ENCODE assay signal across 7 mouse cellular contexts in the genomic region with DNA sequence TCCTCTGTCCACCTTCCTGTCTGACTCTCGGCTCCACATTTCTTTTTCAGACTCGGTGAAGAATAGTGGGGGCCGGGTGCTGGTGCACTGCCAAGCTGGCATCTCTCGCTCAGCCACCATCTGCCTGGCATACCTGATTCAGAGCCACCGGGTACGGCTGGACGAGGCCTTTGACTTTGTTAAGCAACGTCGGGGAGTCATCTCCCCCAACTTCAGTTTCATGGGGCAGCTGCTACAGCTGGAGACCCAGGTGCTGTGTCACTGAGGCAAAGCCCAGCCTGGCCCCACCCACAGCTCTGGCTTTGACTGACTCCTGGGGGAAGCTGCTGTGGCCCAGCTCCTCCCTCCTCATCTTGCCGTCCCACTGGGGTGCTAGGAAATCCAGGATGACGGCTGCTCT. TPM values are rescaled to one million over a fixed set of nuclear protein-coding genes. Genes with fewer than 3 reads are reported as not detected.
A peak's percentile ranks its signal among the peaks of the same experiment; 100 is the strongest.
DNase-seq lines count a peak whose midpoint lies in the region; ATAC-seq and TF ChIP-seq lines count a peak whose summit lies in the region.

No protein-coding gene starts in this region.

- peak overlapping the region; percentile 82; the same call in 1 of the 2 replicates for H3K4me2 ChIP-seq in stomach, postnatal 0 days (replicated peaks; ENCODE audit: low read depth)

- TF ChIP-seq EP300 in stomach, postnatal 0 days (optimal IDR thresholded peaks at IDR 0.05) = no peak

- H3K9me3 ChIP-seq in megakaryocyte, embryonic 14.5 days = no peaks in the 10 kb centered on the region
- no peaks in the 10 kb centered on the region for H3K9me3 ChIP-seq in stomach, postnatal 0 days (ENCODE audit: control insufficient read depth, low read length)

- TF ChIP-seq CTCF in stomach, postnatal 0 days (IDR thresholded peaks at IDR 0.05; ENCODE audit: low read depth) = no peak

- H3K36me3 ChIP-seq in megakaryocyte, embryonic 14.5 days (replicated peaks; ENCODE audit: low read length) = peaks cover 8% of the 10 kb centered on the region
- H3K36me3 ChIP-seq in stomach, postnatal 0 days (ENCODE audit: control insufficient read depth, insufficient read depth, low read length) = no peaks in the 10 kb centered on the region

- ATAC-seq in megakaryocyte, adult 5-6 weeks (ENCODE audit: poor library complexity, severe bottlenecking) = no peak
- ATAC-seq in stomach, postnatal 0 days (ENCODE audit: low FRiP score, low TSS enrichment) = no peak

- peaks cover 11% of the 10 kb centered on the region for H3K27me3 ChIP-seq in megakaryocyte, embryonic 14.5 days (replicated peaks)
- peaks cover 3% of the 10 kb centered on the region; the same call in 1 of the 2 replicates for H3K27me3 ChIP-seq in stomach, postnatal 0 days (ENCODE audit: control insufficient read depth, insufficient read depth, low read length)

- DNase-seq in cerebellum, postnatal 25 days = peak; percentile 49 to 64
- DNase-seq in liver = peak; percentile 54
- no peak for DNase-seq in stomach, postnatal 0 days (ENCODE audit: low spot score)
- no peak for DNase-seq in adrenal gland, adult (ENCODE audit: inconsistent age in 2 of 2, low spot score in 1 of 2)
- no peak for DNase-seq in frontal cortex, postnatal 25 days (ENCODE audit: low spot score in 2 of 2)

- H3K9ac ChIP-seq in stomach, postnatal 0 days (ENCODE audit: low read length) = no peak overlapping the region

- H3K27ac ChIP-seq in stomach, postnatal 0 days (replicated peaks) = no peak overlapping the region

- peaks cover 86% of the 10 kb centered on the region for H3K4me1 ChIP-seq in megakaryocyte, embryonic 14.5 days
- H3K4me1 ChIP-seq in stomach, postnatal 0 days (replicated peaks; ENCODE audit: control insufficient read depth, insufficient read depth) = 0 out of 2 replicates have a peak, but pooled peaks cover 2% of the 10 kb centered on the region

- H3K4me3 ChIP-seq in megakaryocyte, embryonic 14.5 days (replicated peaks) = peak overlapping the region; percentile 96
- peak overlapping the region; percentile 51; the same call in 1 of the 2 replicates for H3K4me3 ChIP-seq in stomach, postnatal 0 days (ENCODE audit: low read depth, low read length)

- WGBS in stomach, postnatal 0 days = 64% methylated on average over 11 of the region's 11 CpGs

RNA-seq across cellular contexts. Expression of gene Astl, which starts 0.9 kb away (rescaled TPM):
- polyA plus RNA-seq in megakaryocyte, embryonic 14.5 days (2012; ENCODE audit: insufficient read depth, low replicate concordance) = not detected in 2 replicates
- 0.18 TPM in 1 of 2 replicates, not detected in the other for total RNA-seq in megakaryocyte, adult 5-6 weeks (2015)
- 0.07 TPM in 1 of 2 replicates, not detected in the other for total RNA-seq in megakaryocyte, adult 5-6 weeks (2017)
- not detected in 2 replicates for polyA plus RNA-seq in stomach, postnatal 0 days (2015; fragmentation: Nextera tagmentation; extraction: Ambion mirVana)

RNA-seq across cellular contexts. Expression of gene Dusp2, which starts 1.6 kb away (rescaled TPM):
- polyA plus RNA-seq in megakaryocyte, embryonic 14.5 days (2012; ENCODE audit: insufficient read depth, low replicate concordance) = 3.9 and 14.6 TPM in 2 replicates
- 8.6 and 10.9 TPM in 2 replicates for total RNA-seq in megakaryocyte, adult 5-6 weeks (2015)
- 10.1 and 10.9 TPM in 2 replicates for total RNA-seq in megakaryocyte, adult 5-6 weeks (2017)
- polyA plus RNA-seq in stomach, postnatal 0 days (2015; fragmentation: Nextera tagmentation; extraction: Ambion mirVana) = 2.6 and 3.2 TPM in 2 replicates

RNA-seq across cellular contexts. Expression of gene Adra2b, which starts 25.5 kb away (rescaled TPM):
- not detected in 2 replicates for polyA plus RNA-seq in megakaryocyte, embryonic 14.5 days (2012; ENCODE audit: insufficient read depth, low replicate concordance)
- total RNA-seq in megakaryocyte, adult 5-6 weeks (2015) = not detected in 2 replicates
- not detected in 2 replicates for total RNA-seq in megakaryocyte, adult 5-6 weeks (2017)
- 0.36 and 0.57 TPM in 2 replicates for polyA plus RNA-seq in stomach, postnatal 0 days (2015; fragmentation: Nextera tagmentation; extraction: Ambion mirVana)

Comparison
In these comparisons a context has a peak if more than half of its experiments do, and no peak if none do; other contexts are left out.
1. DNase-seq: peak in cerebellum, postnatal 25 days (2 of 2) and liver (single experiment); none in stomach, postnatal 0 days (single experiment), adrenal gland, adult (0 of 2) and frontal cortex, postnatal 25 days (0 of 2).